8 mouse cellular contexts compared by ENCODE assay signal in the genomic region with DNA sequence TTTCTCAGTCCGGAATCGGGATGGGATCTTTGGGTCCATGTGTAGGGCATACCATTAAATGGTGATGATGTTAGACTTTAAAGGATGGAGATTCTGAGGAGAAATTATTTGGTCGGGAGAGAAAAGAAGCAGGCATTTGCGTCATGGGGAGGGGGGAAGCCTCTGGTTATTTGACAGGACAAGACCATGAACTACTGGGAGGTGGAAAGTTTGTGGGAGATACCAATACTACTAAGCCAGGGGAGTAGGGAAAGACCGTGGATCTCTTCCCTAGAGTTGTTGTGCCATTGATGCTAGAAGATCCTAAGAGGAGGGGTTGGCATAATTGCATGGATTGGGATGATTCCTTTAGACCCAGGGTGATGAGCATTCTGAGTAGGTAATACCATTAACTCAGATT. TPM values are rescaled to one million over a fixed set of nuclear protein-coding genes. Genes with fewer than 3 reads are reported as not detected.
DNase-seq lines count a peak whose midpoint lies in the region; ATAC-seq lines count a peak whose summit lies in the region.

No protein-coding gene starts in this region.

- no peaks in the 10 kb centered on the region for H3K27me3 ChIP-seq in kidney, embryonic 16.5 days (ENCODE audit: insufficient read depth, low read length)
- no peaks in the 10 kb centered on the region for H3K27me3 ChIP-seq in hindbrain, embryonic 10.5 days (ENCODE audit: insufficient read depth, poor library complexity, severe bottlenecking)
- no peaks in the 10 kb centered on the region for H3K27me3 ChIP-seq in midbrain, embryonic 15.5 days (replicated peaks)

- no peaks in the 10 kb centered on the region for H3K4me1 ChIP-seq in kidney, embryonic 16.5 days (ENCODE audit: insufficient read depth, low read length)
- H3K4me1 ChIP-seq in hindbrain, embryonic 10.5 days (replicated peaks), result peaks cover 10% of the 10 kb centered on the region
- H3K4me1 ChIP-seq in midbrain, embryonic 15.5 days, result peaks cover 9% of the 10 kb centered on the region

- H3K4me3 ChIP-seq in kidney, embryonic 16.5 days (ENCODE audit: low read length), result peak overlapping the region; percentile 59
- H3K4me3 ChIP-seq in hindbrain, embryonic 10.5 days, result peak overlapping the region; percentile 54
- H3K4me3 ChIP-seq in midbrain, embryonic 15.5 days, result peak overlapping the region; percentile 57

- no peak for DNase-seq in kidney, postnatal 14 days
- DNase-seq in R1 (ENCODE audit: low read depth, low spot score), result peak; percentile 15
- DNase-seq in hindbrain, embryonic 10.5 days (ENCODE audit: low spot score), result no peak
- no peak for DNase-seq in adrenal gland, adult 18-20 months (ENCODE audit: low spot score in 2 of 2)
- DNase-seq in embryo, embryonic 11 days, result no peak
- DNase-seq in kidney, postnatal 25 days, result no peak

- H3K36me3 ChIP-seq in kidney, embryonic 16.5 days (ENCODE audit: insufficient read depth, low read length), result no peaks in the 10 kb centered on the region
- H3K36me3 ChIP-seq in hindbrain, embryonic 10.5 days, result peaks cover 6% of the 10 kb centered on the region
- no peaks in the 10 kb centered on the region for H3K36me3 ChIP-seq in midbrain, embryonic 15.5 days (replicated peaks)

- H3K9ac ChIP-seq in kidney, embryonic 16.5 days (replicated peaks; ENCODE audit: low read length), result peak overlapping the region; percentile 69
- peak overlapping the region; percentile 59 for H3K9ac ChIP-seq in midbrain, embryonic 15.5 days

- ATAC-seq in kidney, embryonic 16.5 days (ENCODE audit: low FRiP score, low TSS enrichment), result peak; percentile 31; the same call in 1 of the 2 replicates
- ATAC-seq in midbrain, embryonic 15.5 days (replicated peaks), result peak; percentile 38; the same call in 1 of the 2 replicates

- 32% methylated on average over 5 of the region's 5 CpGs for WGBS in kidney, embryonic 16.5 days
- WGBS in hindbrain, embryonic 10.5 days, result 21% methylated on average over 5 of the region's 5 CpGs
- 28% methylated on average over 5 of the region's 5 CpGs for WGBS in midbrain, embryonic 15.5 days

- H3K27ac ChIP-seq in kidney, embryonic 16.5 days (ENCODE audit: low read length), result no peak overlapping the region
- H3K27ac ChIP-seq in hindbrain, embryonic 10.5 days, result peak overlapping the region; percentile 85
- peak overlapping the region; percentile 62; the same call in 1 of the 2 replicates for H3K27ac ChIP-seq in midbrain, embryonic 15.5 days

- peak overlapping the region; percentile 67 for H3K4me2 ChIP-seq in kidney, embryonic 16.5 days (replicated peaks; ENCODE audit: low read depth, low read length)
- H3K4me2 ChIP-seq in midbrain, embryonic 15.5 days, result peak overlapping the region; percentile 59

- no peaks in the 10 kb centered on the region for H3K9me3 ChIP-seq in kidney, embryonic 16.5 days (ENCODE audit: low read length)
- no peaks in the 10 kb centered on the region for H3K9me3 ChIP-seq in hindbrain, embryonic 10.5 days
- no peaks in the 10 kb centered on the region for H3K9me3 ChIP-seq in midbrain, embryonic 15.5 days

RNA-seq across cellular contexts. Expression of gene Gripap1, which starts 0.7 kb away (rescaled TPM):
- polyA plus RNA-seq in kidney, embryonic 16.5 days (2015; fragmentation: Nextera tagmentation; extraction: Ambion mirVana), result 47.5 and 57.0 TPM in 2 replicates
- 45.3 and 47.8 TPM in 2 replicates for polyA plus RNA-seq in hindbrain, embryonic 10.5 days (2016; fragmentation: Nextera tagmentation; extraction: Ambion mirVana)
- 72.3 and 78.8 TPM in 2 replicates for polyA plus RNA-seq in midbrain, embryonic 15.5 days (2015; fragmentation: Nextera tagmentation; extraction: Ambion mirVana)
- total RNA-seq in adrenal gland, adult 18-20 months (2021), result 10 to 100 TPM; 52.4 to 54.4 TPM

RNA-seq across cellular contexts. Expression of gene Tfe3, which starts 27.9 kb away (rescaled TPM):
- polyA plus RNA-seq in kidney, embryonic 16.5 days (2015; fragmentation: Nextera tagmentation; extraction: Ambion mirVana), result 30.9 and 31.4 TPM in 2 replicates
- polyA plus RNA-seq in hindbrain, embryonic 10.5 days (2016; fragmentation: Nextera tagmentation; extraction: Ambion mirVana), result 31.7 and 36.5 TPM in 2 replicates
- polyA plus RNA-seq in midbrain, embryonic 15.5 days (2015; fragmentation: Nextera tagmentation; extraction: Ambion mirVana), result 26.3 and 26.6 TPM in 2 replicates
- 10 to 100 TPM; 41.9 to 56.9 TPM for total RNA-seq in adrenal gland, adult 18-20 months (2021)

RNA-seq across cellular contexts. Expression of gene Kcnd1, which starts 31.8 kb away (rescaled TPM):
- polyA plus RNA-seq in kidney, embryonic 16.5 days (2015; fragmentation: Nextera tagmentation; extraction: Ambion mirVana), result 1.7 and 1.9 TPM in 2 replicates
- 1.4 and 2.2 TPM in 2 replicates for polyA plus RNA-seq in hindbrain, embryonic 10.5 days (2016; fragmentation: Nextera tagmentation; extraction: Ambion mirVana)
- 2.3 and 2.9 TPM in 2 replicates for polyA plus RNA-seq in midbrain, embryonic 15.5 days (2015; fragmentation: Nextera tagmentation; extraction: Ambion mirVana)
- total RNA-seq in adrenal gland, adult 18-20 months (2021), result under 1 TPM; 0.54 to 0.76 TPM

RNA-seq across cellular contexts. Expression of gene Ccdc120, which starts 39.6 kb away (rescaled TPM):
- 17.4 and 19.6 TPM in 2 replicates for polyA plus RNA-seq in kidney, embryonic 16.5 days (2015; fragmentation: Nextera tagmentation; extraction: Ambion mirVana)
- polyA plus RNA-seq in hindbrain, embryonic 10.5 days (2016; fragmentation: Nextera tagmentation; extraction: Ambion mirVana), result 18.7 and 22.9 TPM in 2 replicates
- polyA plus RNA-seq in midbrain, embryonic 15.5 days (2015; fragmentation: Nextera tagmentation; extraction: Ambion mirVana), result 78.4 and 85.2 TPM in 2 replicates
- total RNA-seq in adrenal gland, adult 18-20 months (2021), result 1 to 10 TPM; 2.0 to 2.6 TPM

RNA-seq across cellular contexts. Expression of gene Otud5, which starts 50.9 kb away (rescaled TPM):
- 37.5 and 39.1 TPM in 2 replicates for polyA plus RNA-seq in kidney, embryonic 16.5 days (2015; fragmentation: Nextera tagmentation; extraction: Ambion mirVana)
- 43.8 and 55.9 TPM in 2 replicates for polyA plus RNA-seq in hindbrain, embryonic 10.5 days (2016; fragmentation: Nextera tagmentation; extraction: Ambion mirVana)
- polyA plus RNA-seq in midbrain, embryonic 15.5 days (2015; fragmentation: Nextera tagmentation; extraction: Ambion mirVana), result 49.1 and 53.2 TPM in 2 replicates
- total RNA-seq in adrenal gland, adult 18-20 months (2021), result 10 to 100 TPM; 57.4 to 63.1 TPM
